Mouse (Mus musculus): ENCODE data around the gene Nrip2.

DNA sequence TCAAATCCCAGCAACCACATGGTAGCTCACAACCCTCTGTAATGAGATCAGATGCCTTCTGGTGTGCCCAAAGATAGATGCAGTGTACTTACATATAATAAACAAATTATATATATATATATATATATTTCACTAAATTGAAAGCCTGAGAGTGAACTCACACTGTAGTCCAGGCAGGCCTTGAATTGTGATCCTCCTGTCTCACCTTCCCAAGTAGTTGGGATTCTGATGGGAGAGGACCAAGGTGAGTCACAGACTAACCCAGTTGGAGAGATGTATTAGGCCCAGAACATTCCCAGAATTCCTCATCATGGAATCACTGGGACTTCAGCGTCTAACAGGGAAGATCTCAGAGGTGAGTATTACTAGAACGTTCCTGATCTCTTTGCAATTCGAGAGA lies at the start of gene Nrip2:
- no peak for TF ChIP-seq CTCF (IDR thresholded peaks at IDR 0.05; ENCODE audit: low read depth)
- no peak for TF ChIP-seq EP300 (IDR thresholded peaks at IDR 0.05; ENCODE audit: low read depth)
